Mouse (Mus musculus): Measurements from ENCODE around the gene Dtnbp1.
A peak's percentile ranks its signal among the peaks of the same experiment; 100 is the strongest.

Dtnbp1 gene

DNA sequence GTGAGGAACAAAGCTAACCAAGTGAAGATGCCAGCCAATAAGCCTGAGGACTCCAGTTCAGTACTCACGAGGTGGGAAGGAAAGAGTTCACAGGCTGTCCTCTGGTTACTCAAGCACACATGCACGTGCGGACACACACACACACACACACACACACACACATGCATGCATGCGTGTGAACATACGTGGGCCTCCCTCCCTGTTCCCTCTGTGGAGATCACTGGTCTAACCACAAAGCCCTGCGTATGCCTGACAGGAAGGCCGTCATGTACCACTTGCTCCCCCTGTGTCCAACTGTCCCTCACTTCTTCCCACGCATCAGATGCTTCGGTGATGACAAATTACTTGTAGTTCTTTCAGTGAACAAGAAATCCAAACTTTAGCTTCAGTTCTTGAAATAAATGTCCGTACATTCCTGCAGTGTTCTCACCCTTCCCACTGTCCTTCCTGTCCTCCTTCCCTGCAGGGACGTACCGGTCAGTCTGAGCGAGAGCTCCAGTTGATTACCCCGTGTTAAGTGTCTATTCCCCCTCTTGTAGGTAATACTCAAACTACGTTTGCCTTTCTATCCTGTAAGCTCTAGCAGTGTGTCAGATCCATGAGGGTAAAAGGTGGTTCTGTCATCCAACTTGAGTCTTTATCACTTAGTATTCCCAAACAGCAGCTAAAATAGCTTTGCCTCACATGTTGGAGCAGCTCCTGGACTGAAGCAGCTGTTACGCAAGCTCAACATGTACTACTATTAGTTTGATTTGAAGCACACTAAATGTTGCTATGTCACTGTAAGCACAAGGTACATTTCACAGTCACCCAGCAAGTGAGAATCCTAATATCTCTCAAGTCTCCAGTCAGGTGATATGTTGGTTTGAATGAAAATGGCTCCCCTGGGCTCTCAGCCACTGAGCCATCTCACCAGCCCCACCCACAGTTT lies 53.4 kb downstream of the Dtnbp1 start:
- DNase-seq (ENCODE audit: low spot score) = no peak

DNA sequence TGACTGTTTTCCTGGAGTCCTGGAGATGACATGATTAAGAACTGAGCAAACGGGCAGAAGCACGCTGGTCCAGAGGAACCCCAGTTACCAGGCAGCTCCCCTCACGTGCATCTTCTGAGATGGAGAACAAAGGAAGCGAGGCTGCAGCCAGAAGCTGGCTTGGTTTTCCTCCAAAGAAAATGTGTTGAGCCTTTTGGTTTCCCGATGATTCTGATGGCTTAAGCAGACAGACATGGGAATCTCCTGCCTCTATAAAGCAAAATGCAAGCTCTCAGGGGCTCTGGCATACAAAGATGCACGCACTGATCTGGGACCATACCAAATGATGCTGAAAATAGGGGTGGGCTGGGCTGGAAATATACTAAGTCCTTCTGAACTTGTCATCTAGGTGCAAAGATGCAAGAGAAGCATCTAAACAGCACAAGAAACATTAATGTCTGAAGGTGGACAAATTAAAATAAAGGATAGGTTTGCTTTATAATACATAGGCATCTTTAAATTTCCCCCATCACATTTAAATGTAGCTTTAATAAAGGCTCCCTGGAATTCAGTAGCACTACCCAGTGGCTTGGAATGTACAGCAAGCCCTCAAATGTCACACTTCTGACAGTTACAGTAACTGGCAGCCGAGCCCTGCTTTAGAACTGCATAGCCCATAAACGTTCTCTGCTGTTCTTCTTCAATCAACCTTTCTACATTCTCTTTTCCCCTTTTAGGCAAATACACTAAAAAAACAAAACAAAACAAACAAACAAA lies 54.9 kb downstream of the Dtnbp1 start:
- DNase-seq (ENCODE audit: low spot score) = peak; percentile 47

DNA sequence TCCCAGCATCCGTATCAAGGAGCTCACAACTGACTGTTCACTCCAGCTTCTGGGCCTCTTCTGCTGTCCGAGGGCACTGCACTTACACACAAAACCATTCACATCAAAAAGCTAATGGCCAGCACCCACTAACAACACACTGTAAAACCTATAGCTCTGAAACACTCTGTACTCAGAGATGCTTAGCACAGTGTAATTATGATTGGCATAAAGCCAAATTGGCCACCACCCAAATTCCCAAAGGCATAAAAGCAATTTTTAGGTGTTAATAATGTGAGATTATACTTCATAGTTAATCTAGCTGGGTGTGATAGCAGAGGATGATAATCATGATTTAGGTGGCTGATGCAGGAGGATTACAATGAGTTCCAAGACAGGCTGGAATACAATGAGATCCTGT lies 58.3 kb downstream of the Dtnbp1 start:
- DNase-seq (ENCODE audit: low spot score) = no peak

DNA sequence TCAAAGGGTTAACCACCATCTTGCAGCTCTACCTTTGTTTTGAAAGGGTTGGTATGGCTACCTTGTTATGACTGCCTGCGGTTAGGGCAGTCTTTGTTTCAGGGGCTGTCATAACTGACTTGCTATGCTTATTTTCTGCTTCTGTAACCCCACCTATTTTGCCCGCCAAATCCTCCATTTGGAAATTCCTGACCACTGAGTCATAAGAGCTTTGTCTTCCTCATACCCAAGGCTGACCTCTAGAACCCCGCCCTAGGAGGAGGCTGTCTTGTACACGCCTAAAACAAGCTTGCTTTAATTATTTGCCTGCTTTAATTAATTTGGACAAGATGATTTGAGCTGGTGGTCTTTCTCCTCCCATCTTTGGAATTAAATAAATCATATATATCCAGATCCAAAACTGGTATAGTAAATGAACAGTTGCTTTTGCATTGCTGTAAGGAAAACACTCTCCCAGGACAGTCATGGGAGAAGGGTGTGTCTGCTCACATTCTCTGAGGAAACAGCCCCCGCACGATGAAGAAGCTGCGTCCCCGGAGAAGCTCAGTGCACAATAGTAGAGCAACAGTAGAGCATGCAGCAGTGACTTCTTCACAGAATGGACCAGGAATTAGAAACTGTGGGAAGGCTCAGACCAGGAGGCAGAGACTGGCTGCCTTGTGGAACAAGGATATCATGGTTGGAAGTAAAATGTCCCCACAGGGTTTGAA lies 62.5 kb downstream of the Dtnbp1 start:
- DNase-seq (ENCODE audit: low spot score) = no peak

DNA sequence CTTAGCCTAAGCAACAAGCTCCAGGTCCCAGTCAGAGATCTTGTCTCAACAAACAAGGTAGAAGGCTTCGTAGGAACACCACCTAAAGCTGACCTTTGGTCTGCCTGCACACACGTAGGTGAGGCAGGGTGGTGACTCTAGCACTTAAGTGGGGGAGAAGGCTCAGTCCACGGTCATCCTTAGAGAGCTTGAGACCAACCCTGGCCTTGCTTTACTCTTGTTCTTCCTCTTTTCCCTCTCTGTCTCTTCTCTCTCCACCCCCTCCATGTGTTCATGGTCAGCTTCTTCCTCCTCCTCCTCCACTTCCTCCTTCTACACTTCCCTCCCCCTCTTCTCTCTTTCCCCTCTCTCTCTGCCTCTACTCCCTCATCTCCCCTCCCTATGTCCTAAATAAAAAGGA lies 64.3 kb downstream of the Dtnbp1 start:
- DNase-seq (ENCODE audit: low spot score) = no peak

DNA sequence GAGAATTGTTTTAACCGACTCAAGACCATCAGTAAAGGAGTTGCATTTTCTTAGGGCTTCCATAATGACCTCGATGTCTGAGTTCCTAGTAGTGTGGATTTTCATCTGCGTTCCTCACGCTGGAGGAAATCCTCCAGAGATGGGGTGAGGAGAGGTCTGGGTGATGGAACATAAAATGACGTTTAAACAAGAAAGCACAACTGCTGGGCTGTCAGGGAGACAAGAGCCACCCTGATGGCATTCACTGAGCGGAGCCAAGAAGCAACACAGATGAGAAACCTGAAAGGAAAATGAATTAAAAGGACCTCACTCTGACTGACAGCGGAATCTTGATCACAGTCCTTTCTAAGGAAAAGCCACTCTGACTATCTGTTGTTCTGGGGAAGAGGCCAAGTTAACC lies 68.4 kb downstream of the Dtnbp1 start:
- DNase-seq (ENCODE audit: low spot score) = no peak

DNA sequence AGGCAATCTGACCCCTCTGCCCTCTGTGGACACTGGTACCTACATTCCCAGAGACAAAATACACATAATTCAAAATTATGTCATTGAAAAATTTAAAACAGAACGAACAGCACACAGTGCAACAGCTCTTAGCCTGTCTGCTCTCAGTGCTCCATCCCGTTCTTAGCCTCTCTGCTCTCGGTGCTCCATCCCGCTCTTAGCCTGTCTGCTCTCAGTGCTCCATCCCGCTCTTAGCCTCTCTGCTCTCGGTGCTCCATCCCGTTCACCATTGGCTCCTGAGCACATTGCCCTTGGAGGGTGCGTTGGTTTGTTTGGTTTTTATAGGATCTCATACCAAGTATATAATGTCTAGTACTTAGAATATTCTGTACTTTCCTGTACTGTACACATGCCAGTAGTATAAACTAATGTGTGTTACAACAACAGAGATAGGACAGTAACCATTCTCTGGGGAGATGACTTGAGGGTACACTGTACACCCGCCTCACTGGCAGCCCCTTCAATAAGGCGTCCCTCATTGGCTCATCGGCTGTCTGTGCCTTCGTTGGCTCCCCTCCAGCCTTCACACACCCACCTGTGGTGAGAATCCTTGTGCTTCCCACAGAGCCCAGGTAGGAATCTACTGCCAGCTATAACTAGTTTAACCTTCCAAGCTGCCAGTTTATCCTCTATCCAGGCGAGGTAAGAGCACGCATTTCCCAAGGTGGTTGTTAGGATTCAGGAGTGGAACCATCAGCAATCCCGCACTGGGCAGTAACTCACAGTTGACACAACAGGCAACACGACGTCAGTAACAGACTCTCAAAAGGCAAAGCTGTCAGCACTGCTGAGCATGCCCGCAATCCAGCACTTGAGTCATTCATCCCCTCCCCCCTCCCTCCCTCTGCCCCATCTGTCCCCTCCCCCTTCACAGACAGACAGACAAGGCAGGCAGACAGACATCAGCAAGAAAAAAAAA lies 69.4 kb downstream of the Dtnbp1 start:
- DNase-seq (ENCODE audit: low spot score) = no peak

DNA sequence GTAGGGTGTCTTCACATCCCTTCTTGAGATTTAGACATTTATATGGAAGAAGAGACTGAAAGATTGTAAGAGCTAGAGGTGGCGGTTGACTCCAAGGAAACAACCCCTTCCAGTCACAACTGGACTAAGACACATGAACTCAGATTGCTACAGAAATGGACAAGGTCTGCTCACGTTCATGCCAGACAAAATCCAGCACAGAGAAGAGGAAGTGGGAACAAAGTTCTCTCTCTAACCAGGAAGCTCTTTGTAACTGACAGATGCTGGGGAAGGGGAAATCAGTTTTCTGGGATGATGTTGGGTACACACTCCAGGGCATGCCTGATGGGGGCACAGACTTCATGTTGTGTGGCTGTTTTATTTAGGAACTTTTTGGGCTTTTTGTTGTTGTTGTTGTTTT lies 75.6 kb downstream of the Dtnbp1 start:
- DNase-seq (ENCODE audit: low spot score) = no peak

DNA sequence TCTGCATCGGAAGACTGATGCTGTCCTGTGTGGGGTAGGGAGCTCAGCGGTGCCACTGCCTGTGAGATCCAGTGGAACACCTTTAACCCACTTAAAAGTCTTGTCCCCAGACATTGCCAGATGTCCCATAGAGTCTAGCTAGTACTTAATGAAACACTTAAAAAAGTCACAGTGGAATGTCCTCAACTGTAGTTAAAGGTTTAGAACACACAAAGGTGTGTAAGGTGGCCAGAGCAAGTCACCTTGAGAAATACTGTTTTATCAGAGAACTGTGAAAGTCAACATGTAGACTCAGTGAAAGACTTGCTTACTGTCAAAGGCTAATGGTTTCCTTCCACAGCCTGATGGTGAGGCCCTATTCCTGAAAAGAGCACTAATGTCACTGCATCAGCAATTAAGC lies 76.8 kb downstream of the Dtnbp1 start:
- DNase-seq (ENCODE audit: low spot score) = no peak

DNA sequence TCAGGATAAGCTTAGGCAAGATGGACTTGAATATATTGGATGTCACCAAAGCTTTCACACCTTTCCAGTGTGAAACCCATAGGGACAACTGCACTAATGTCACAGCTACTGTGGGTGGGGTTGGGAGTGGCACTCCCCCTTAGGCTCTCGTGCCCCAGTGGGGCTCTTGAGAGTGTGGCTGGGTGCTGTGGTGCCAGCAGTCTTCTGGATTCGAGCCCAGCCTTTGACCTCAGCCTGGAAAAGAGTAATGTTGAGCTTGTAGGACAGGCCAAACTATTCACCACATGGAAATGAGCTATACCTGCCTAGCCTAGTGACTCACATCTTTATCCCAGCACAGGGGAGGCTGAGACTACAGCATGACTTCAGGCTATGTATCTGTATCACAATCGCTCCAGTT lies 77.9 kb downstream of the Dtnbp1 start:
- no peak for DNase-seq (ENCODE audit: low spot score)

DNA sequence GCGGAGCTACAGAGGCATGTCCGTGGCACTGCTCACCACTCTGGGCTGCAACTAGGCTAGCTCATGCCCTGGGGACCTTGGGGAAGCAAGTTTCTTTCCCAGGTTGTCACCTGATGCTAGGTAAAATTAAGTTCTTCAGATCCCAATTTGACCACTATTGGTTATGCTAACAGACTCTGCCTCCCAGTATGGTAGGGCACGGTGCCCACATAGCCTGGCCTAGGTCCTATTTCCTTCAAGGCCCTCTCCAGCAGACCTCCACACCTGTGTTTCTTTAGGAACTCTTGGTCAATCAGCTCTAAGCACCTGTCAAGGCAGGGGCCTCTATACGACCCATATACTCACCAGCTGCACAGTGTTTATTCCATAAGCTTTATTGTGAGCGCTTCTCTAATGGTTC lies 80.2 kb downstream of the Dtnbp1 start:
- DNase-seq (ENCODE audit: low spot score) = no peak

DNA sequence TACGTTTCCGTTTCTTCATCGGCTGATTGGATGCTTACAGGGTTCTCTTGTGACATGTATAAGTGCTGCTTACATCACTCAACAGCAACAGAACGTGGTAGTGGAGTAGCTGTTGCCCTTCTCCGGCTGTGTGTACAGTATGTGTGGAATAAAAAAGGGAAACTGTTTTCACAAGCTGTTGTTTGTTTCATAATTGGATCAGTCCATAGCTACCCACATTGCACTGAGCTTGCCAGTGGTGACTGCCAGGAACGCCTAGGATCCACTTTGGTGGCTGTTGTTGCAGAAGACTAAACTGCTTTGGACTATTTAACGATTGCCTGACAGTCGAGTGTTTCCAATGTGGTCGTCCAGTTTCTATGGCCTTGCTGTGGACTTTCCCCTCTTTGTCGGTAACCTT lies 80.9 kb downstream of the Dtnbp1 start:
- no peak for DNase-seq (ENCODE audit: low spot score)

DNA sequence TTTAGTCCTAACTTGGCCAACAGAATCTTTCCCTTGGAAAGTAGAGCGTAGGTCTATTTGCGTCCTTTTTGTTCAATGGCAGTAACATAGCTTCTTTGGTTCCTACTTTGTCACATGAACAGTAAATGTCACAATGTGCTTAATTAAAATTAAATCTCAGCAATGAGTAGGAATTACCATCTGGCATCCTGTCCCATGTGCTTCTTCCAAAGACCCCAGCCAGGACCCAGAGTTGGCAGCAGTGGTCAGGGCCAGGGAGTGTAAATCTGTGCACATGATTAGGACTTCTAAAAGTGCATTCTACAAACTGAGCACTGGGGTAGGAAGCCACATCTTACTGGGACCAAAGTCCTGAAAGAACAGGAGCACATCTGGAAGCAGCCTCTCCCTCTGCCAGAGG lies 83.7 kb downstream of the Dtnbp1 start:
- DNase-seq (ENCODE audit: low spot score) = no peak

DNA sequence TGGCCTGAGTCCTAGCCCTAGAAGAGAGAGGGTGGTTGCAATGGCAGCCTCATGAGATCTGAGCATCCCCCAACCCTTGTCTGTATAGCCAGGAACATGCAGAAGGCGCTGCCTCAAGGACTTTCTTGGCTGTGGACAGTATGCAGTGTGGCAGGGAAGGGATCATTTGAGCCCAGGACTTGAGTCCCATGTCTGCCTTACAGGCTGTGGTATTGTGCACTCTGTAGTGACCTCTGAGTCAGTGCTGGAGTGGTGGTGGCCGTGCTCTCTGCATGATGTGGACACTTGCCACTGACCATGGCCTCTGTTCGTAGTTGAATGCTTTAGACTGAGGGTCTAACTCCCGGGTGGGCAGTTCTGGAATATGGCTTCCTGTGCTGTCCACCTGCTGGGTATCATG lies 84.7 kb downstream of the Dtnbp1 start:
- DNase-seq (ENCODE audit: low spot score) = no peak

DNA sequence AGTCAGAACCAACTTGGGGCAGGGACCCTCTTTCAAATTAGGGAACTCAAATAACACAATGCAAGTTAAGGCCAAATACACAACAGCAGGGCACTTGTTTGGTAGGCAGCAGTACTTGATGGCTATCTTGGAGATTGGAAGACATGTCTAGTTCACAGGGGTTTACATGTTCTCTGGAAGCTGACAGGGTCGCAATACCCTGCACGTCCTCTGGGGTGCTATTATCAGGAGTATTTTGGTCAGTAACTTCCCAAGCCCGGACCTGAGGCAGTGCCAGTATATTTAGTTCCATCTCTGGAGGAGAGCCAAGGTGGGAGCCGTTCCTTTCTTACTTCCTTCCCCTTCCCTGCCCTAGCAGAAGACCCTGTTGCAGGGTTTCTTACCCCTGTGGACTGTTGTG lies 86.0 kb downstream of the Dtnbp1 start:
- DNase-seq (ENCODE audit: low spot score) = peak; percentile 36

DNA sequence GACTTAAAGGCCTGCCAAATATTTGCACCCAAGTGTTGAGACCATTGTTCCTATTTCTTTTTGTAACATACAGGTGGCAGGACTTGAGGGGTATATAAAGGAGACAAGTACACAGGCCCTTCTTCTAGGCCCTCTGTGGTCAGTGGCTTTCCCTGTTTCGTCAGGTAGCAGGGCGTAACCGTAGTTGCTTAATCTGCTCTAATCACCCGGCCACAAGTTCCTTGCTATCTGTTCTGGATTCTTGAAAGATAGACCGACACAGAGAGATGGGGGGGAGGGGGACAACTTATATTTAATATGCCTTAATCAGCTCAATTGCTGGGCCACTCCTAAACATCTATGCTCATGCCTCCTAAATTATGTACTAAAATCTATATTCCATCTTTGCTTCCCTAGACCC lies 86.6 kb downstream of the Dtnbp1 start:
- DNase-seq (ENCODE audit: low spot score) = no peak

DNA sequence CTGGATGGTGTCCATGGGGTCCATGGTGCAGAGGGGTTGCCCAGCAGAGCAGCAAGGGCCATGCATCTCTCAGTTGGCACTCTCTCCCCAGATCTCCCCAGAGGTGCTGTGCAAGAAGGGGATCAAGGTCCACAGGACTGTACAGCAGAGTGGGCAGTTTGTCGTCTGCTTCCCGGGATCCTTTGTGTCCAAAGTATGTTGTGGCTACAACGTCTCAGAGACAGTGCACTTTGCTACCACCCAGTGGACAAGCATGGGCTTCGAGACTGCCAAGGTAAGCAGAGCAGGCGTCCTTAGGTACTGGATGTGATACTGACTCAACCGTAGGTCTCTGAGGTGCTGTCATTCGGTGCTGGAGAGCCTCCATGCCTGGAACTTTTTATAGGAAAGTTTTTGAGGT lies 88.4 kb downstream of the Dtnbp1 start:
- DNase-seq (ENCODE audit: low spot score) = peak; percentile 39

DNA sequence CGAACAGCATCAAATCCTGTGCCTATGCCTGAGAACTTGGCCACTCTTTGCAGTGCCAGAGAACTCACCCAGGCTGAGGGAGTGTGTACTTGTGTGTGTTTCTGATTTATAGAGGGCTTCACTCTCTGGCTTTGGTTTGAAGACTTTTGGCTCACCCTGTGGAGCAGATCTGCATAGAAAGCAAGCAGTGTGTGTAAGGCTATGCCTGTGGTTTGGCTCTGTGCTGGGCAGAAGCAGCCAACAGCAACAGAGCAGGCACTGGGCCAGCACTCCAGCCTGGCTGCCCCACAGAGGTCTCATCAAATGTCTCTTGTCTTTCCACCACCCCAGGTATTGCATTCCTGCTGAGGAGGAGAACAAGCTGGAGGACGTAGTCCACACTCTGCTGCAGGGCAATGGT lies 89.1 kb downstream of the Dtnbp1 start:
- no peak for DNase-seq (ENCODE audit: low spot score)

DNA sequence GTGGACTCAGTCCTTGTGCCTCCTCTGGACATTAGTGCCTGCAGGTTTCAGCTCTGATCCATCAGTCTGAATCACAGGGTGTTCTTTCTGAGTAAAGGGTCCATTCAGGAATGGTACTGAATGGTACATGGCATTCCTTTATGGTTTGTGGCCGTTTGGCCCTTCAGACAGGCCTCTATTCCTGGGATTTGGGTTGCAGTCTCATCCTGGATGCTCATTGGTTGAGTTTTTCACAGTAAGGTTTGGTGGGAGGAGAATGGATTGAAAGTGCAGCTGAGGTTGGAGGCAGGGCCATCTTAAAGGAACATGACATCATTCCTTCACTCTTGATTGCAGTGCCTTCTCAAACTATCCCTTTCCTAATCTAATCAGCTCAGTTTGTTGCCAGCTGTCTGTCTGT lies 93.2 kb downstream of the Dtnbp1 start:
- no peak for DNase-seq (ENCODE audit: low spot score)

DNA sequence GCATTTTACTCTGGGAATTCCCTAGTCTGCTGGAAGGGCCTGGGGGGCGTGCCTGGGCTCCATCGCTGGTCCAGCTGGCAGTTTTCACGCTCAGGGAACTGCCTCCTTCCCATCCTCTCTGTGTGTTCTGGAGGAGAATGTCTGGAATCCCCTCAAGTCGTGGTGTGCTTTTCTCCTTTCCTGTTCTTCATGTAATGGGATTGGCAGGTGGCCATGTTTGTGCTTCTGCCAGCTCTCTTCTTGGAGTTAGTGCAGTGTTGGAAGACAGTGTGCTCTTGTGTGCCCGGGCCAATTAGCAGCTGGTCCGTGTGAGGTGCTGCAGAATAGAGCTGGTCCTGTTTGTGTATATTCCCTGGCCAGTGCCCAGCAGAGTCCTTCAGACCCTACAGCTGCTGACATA lies 94.2 kb downstream of the Dtnbp1 start:
- DNase-seq (ENCODE audit: low spot score) = no peak

DNA sequence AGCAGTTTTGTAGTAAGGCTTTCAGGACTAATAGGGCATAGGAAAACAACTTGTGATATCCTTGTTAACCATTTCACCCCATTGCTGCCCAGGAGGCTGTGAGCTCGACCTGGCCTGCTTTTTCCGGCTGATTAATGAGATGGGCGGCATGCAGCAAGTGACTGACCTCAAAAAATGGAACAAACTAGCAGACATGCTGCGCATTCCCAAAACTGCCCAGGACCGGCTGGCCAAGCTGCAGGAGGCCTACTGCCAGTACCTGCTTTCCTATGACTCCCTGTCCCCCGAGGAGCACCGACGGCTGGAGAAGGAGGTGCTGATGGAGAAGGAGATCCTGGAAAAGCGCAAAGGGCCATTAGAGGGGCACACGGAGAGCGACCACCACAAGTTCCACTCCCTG lies 95.8 kb downstream of the Dtnbp1 start:
- no peak for DNase-seq (ENCODE audit: low spot score)

DNA sequence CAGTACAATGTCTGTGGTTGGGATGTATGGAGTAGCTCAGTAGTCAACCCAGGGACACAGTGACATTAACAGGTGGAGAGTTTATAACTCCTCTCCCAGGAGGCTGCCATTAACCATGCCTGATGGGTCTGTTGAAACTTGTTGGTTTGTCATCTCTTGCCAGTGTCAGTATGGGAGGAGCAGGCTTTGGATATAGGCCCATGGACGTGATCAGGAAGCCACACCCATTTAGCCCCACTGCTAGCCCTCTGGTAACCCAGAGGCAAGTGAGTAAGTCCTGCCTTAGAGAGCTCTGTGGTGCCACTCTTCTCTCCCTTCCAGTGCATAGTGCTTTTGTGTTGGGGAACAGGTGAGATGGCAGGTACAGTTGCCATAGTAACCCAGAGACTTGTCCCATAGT lies 97.7 kb downstream of the Dtnbp1 start:
- DNase-seq (ENCODE audit: low spot score) = no peak

All from embryo, embryonic 10.5 days (tissue).